Comparison of ENCODE assay signal across 8 mouse cellular contexts in the genomic region with DNA sequence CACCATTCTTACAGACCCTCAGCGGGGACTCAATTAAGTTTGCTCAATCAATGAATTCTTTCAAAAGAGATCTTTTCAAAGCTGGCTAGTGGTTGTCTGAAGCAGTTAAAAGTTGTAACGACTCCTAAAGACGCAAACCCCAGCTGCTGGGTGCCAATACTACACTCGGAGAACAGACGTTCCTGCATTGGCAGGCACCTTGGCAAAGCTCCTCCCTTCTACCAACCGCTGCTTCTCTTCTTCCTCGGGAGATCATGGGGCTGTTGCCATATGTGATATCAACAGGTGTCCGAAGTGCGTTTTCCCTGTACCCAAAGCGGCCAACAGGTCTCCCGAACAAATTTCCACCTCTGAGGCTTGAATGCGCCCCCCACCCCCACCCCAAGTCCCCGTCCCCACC. TPM values are rescaled to one million over a fixed set of nuclear protein-coding genes. Genes with fewer than 3 reads are reported as not detected.
A peak's percentile ranks its signal among the peaks of the same experiment; 100 is the strongest.
DNase-seq lines count a peak whose midpoint lies in the region; ATAC-seq lines count a peak whose summit lies in the region.

No protein-coding gene starts in this region.

- H3K4me2 ChIP-seq in hindbrain, embryonic 13.5 days: peak overlapping the region; percentile 95
- peak overlapping the region; percentile 97 for H3K4me2 ChIP-seq in midbrain, embryonic 13.5 days (replicated peaks)

- H3K27me3 ChIP-seq in hindbrain, embryonic 13.5 days: peaks cover 61% of the 10 kb centered on the region
- H3K27me3 ChIP-seq in midbrain, embryonic 13.5 days: peaks cover 42% of the 10 kb centered on the region

- ATAC-seq in hindbrain, embryonic 13.5 days (ENCODE audit: low FRiP score): no peak
- ATAC-seq in midbrain, embryonic 13.5 days: no peak

- no peak overlapping the region for H3K27ac ChIP-seq in brown adipose tissue, adult 24 weeks (replicated peaks; ENCODE audit: low read depth, low read length)
- H3K27ac ChIP-seq in hindbrain, embryonic 13.5 days: no peak overlapping the region
- no peak overlapping the region for H3K27ac ChIP-seq in midbrain, embryonic 13.5 days

- peak; percentile 54 for DNase-seq in kidney, adult 9 months
- no peak for DNase-seq in kidney, postnatal 10 days
- DNase-seq in layer of hippocampus, adult 9-11 months: no peak
- no peak for DNase-seq in embryo, embryonic 11 days
- no peak for DNase-seq in gastrocnemius, postnatal 10 days

- WGBS in hindbrain, embryonic 13.5 days: 15% methylated on average over 13 of the region's 13 CpGs
- 14% methylated on average over 13 of the region's 13 CpGs for WGBS in midbrain, embryonic 13.5 days

- H3K9ac ChIP-seq in hindbrain, embryonic 13.5 days: peak overlapping the region; percentile 76; the same call in 1 of the 2 replicates
- H3K9ac ChIP-seq in midbrain, embryonic 13.5 days (replicated peaks): peak overlapping the region; percentile 68

- H3K4me3 ChIP-seq in brown adipose tissue, adult 24 weeks (ENCODE audit: insufficient read depth, low read depth, low read length): peak overlapping the region; percentile 66
- peak overlapping the region; percentile 60 for H3K4me3 ChIP-seq in hindbrain, embryonic 13.5 days
- peak overlapping the region; percentile 59 for H3K4me3 ChIP-seq in midbrain, embryonic 13.5 days (replicated peaks)

- no peaks in the 10 kb centered on the region for H3K4me1 ChIP-seq in brown adipose tissue, adult 24 weeks (ENCODE audit: control insufficient read depth, insufficient read depth, insufficient read length, low read length)
- H3K4me1 ChIP-seq in hindbrain, embryonic 13.5 days (replicated peaks): peaks cover 18% of the 10 kb centered on the region
- H3K4me1 ChIP-seq in midbrain, embryonic 13.5 days (replicated peaks): peaks cover 17% of the 10 kb centered on the region

- H3K9me3 ChIP-seq in hindbrain, embryonic 13.5 days: no peaks in the 10 kb centered on the region
- no peaks in the 10 kb centered on the region for H3K9me3 ChIP-seq in midbrain, embryonic 13.5 days

- no peaks in the 10 kb centered on the region for H3K36me3 ChIP-seq in hindbrain, embryonic 13.5 days
- no peaks in the 10 kb centered on the region for H3K36me3 ChIP-seq in midbrain, embryonic 13.5 days

RNA-seq across cellular contexts. Expression of a gene that starts 0.9 kb away (rescaled TPM):
- polyA plus RNA-seq in brown adipose tissue, adult 24 weeks (2012; ENCODE audit: insufficient read depth, insufficient read length, missing spikeins): 3.9 and 5.6 TPM in 2 replicates
- polyA plus RNA-seq in hindbrain, embryonic 13.5 days (2015; fragmentation: Nextera tagmentation; extraction: Ambion mirVana): 42.4 and 44.0 TPM in 2 replicates
- 26.1 and 28.7 TPM in 2 replicates for polyA plus RNA-seq in midbrain, embryonic 13.5 days (2015; fragmentation: Nextera tagmentation; extraction: Ambion mirVana)
- total RNA-seq in gastrocnemius, postnatal 10 days (2021): 1 to 10 TPM; 6.6 to 8.2 TPM

RNA-seq across cellular contexts. Expression of a gene that starts 8.3 kb away (rescaled TPM):
- 4.6 and 7.2 TPM in 2 replicates for polyA plus RNA-seq in brown adipose tissue, adult 24 weeks (2012; ENCODE audit: insufficient read depth, insufficient read length, missing spikeins)
- 8.6 and 13.1 TPM in 2 replicates for polyA plus RNA-seq in hindbrain, embryonic 13.5 days (2015; fragmentation: Nextera tagmentation; extraction: Ambion mirVana)
- polyA plus RNA-seq in midbrain, embryonic 13.5 days (2015; fragmentation: Nextera tagmentation; extraction: Ambion mirVana): 7.9 and 8.1 TPM in 2 replicates
- total RNA-seq in gastrocnemius, postnatal 10 days (2021): 10 to 100 TPM; 11.8 to 13.3 TPM

RNA-seq across cellular contexts. Expression of a gene that starts 22.9 kb away (rescaled TPM):
- polyA plus RNA-seq in brown adipose tissue, adult 24 weeks (2012; ENCODE audit: insufficient read depth, insufficient read length, missing spikeins): not detected in 2 replicates
- polyA plus RNA-seq in hindbrain, embryonic 13.5 days (2015; fragmentation: Nextera tagmentation; extraction: Ambion mirVana): 187 and 197 TPM in 2 replicates
- polyA plus RNA-seq in midbrain, embryonic 13.5 days (2015; fragmentation: Nextera tagmentation; extraction: Ambion mirVana): 201 and 213 TPM in 2 replicates
- 1 to 10 TPM; 3.4 to 3.8 TPM for total RNA-seq in gastrocnemius, postnatal 10 days (2021)

RNA-seq across cellular contexts. Expression of a gene that starts 32.5 kb away (rescaled TPM):
- polyA plus RNA-seq in brown adipose tissue, adult 24 weeks (2012; ENCODE audit: insufficient read depth, insufficient read length, missing spikeins): 2.5 TPM in 1 of 2 replicates, not detected in the other
- polyA plus RNA-seq in hindbrain, embryonic 13.5 days (2015; fragmentation: Nextera tagmentation; extraction: Ambion mirVana): 1.7 and 2.1 TPM in 2 replicates
- 0.92 and 2.0 TPM in 2 replicates for polyA plus RNA-seq in midbrain, embryonic 13.5 days (2015; fragmentation: Nextera tagmentation; extraction: Ambion mirVana)
- total RNA-seq in gastrocnemius, postnatal 10 days (2021): 1 to 10 TPM in 1 of 2 experiments, under 1 TPM in 1; 0.72 to 1.3 TPM

RNA-seq across cellular contexts. Expression of a gene that starts 42.7 kb away (rescaled TPM):
- 72.2 and 79.7 TPM in 2 replicates for polyA plus RNA-seq in brown adipose tissue, adult 24 weeks (2012; ENCODE audit: insufficient read depth, insufficient read length, missing spikeins)
- 79.0 and 79.8 TPM in 2 replicates for polyA plus RNA-seq in hindbrain, embryonic 13.5 days (2015; fragmentation: Nextera tagmentation; extraction: Ambion mirVana)
- 77.0 and 80.8 TPM in 2 replicates for polyA plus RNA-seq in midbrain, embryonic 13.5 days (2015; fragmentation: Nextera tagmentation; extraction: Ambion mirVana)
- 10 to 100 TPM; 48.8 to 50.6 TPM for total RNA-seq in gastrocnemius, postnatal 10 days (2021)

Comparison
In these comparisons a context has a peak if more than half of its experiments do, and no peak if none do; other contexts are left out.
1. RNA of a gene that starts 22.9 kb away (polyA plus RNA-seq): 201 to 213 TPM in midbrain, embryonic 13.5 days and 187 to 197 TPM in hindbrain, embryonic 13.5 days; not detected in brown adipose tissue, adult 24 weeks; every median in the first group is over 100 times any median in the second.
2. Peak in every context shown above with its lines, with median percentiles within 50 percentile points of each other: H3K4me3 ChIP-seq.